Mouse (Mus musculus): ENCODE measurements around the gene Zc3h12d.

The Zc3h12d gene

DNA sequence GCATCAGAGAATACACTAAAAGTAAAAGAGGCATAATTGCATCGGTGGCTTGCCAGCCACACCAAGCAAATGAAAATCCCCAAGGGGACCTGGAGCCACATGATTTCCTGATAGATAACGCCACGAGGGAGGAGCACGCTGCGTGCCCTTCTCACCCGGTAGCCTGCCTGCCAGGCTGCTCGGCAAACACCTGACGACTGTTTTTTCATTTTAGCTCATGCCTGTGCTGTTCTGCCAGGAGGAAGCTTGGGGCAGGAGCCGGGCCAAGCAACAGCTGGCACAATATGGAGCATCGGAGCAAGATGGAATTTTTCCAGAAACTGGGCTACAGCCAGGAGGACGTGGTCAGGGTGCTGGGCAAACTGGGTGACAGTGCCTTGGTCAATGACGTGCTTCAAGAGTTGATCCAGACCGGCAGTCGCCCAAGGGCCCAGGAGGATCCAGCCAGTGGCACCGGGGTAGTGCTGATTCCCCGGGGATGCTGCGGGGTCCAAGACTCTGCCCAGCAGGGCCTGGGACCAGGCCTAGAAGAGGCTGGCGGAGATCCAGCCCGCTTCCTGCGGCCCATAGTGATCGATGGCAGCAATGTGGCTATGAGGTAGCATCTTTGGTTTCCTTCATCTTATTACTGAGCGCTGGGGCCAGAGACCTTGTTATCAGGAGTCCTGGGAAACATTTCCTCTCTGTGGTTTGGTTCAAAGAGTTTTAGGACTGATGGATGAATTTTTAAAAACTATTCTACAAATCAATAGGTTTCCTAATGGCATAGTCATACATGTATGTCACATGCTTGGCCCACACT is 7.5 kb downstream of the Zc3h12d start:
- DNase-seq (ENCODE audit: low spot score): peak; percentile 74

DNA sequence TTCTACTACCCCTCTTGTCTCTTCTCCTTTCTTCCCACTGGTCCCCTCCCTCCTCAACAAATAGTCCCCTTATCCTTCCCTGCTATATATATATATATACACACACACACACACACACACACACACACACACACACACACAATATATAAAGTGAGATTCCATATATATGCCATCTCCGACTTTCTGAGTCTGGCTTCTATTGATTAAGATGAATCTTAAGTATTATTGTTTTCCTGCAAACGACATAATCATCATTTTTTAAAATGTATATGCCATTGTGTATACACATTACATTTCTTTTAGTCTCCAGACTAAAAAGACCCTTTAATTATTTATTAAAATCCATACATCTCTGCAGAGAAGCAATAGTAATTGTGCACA is 8.1 kb downstream of the Zc3h12d start:
- DNase-seq (ENCODE audit: low spot score): no peak

DNA sequence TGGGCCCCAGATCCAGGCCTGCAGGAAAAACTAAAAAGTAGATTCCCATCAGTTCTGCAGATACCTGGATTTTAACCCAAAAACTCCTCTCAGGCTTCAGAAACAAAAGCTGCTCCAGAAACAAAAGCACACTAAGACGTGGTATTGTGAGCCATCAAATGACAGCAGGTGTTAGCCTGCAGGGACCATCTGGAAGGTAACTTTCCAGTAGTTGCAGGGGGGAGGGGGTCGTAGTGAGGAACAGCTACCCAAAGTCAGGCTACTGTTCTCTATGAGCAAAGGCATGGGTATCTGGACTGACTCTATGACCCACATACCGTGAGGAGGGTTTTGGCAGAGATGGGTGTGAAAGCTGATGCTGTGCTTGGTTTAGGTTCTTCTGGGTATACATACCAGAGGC is 8.5 kb downstream of the Zc3h12d start:
- DNase-seq (ENCODE audit: low spot score): no peak

DNA sequence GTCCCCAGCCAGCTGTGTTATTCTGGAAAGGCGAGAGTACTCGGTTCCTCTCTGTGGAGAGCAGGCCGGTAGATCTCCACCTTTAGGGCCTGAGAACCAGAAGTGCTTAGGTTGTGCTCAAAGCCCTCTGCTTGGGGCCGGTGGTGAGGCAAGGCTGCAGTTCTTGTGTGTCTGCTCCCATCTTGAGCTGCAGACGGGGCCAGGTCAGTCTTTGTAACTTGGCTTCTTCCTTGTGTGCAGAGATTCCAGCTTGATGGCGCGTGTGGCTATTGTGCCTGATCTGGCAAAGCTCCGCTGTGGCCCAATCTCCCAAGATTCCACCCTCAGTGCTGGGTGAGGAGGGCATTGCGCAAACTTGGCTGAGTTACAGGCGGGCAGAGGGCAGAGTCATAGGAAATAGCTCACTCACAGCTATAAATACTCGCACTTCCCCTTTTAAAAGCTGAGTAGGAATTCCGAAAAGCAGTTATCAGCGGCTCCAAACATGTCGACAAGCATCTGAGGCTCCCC is 9.4 kb downstream of the Zc3h12d start:
- DNase-seq (ENCODE audit: low spot score): no peak

DNA sequence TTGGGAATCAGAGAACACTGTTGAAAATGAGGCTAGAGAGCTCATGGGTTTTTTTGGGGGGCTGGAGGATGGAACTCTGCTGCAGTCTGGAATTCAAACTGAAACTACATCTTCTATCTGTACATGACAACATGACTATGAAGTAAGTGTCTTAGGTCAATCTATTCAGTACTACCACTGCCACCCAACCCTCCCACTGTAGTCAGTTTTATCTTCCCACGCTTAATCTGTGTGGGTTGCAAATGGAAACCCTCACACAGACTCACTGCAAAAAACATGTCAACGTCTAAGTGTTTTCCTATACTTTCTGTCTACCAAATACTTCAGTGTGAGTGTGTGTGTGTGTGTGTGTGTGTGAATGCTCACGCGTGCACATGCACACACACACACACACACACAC is 10.9 kb downstream of the Zc3h12d start:
- no peak for DNase-seq (ENCODE audit: low spot score)

DNA sequence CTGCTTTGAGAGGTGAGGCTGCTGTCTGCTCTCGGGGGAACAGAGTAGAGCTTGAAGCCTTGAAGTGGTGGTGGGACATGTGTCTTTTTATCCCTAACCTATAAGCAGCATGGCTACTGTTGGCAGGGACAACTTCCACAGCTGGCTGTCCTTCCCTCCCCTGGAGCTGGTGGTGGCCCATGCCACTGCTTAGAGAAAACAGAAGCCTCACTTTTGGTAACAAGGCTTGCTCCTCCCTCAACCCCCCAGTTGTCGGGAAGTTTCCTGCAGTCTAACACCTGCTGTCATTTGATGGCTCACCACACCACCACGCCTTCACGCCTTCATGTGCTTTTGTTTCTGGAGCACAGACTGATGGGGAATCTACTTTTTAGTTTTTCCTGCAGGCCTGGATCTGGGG is 11.9 kb downstream of the Zc3h12d start:
- no peak for DNase-seq (ENCODE audit: low spot score)

DNA sequence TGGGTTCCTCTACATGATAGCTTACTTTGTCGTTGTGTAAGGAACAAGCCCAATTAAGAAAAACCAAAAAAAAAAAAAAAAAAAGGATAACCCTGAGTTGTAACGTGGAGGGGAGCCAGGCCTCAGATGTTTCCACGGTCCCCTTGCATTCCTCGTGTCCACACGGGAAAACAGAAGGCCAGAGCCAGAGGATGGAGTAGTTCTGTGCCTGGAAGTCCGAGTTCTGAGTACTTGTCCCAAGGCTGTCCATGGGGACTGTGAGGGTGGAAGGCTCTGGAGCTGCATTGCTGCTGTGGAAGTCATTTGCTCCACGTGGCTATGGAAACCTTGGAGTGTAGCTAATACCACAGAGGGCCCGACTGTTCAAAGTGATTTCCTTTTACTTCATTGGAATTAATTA is 12.9 kb downstream of the Zc3h12d start:
- DNase-seq (ENCODE audit: low spot score): no peak

DNA sequence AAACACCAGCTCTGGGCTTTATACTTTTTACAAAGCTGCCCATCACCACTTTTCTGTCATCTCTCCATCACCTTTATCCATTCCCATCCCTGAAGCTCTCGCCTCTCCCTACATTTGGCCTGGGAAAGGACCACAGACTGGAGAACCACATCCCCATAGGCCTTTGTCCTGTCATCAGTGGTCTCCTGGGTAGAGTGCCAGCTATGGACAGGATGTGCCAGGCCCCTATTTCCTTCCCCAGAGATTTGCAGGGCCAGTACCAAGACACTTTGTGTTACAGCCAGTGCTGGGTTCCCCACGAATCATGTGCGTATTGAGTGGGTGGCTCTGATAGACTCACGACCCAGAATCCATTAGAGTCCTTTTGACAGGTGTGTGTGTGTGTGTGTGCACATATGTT is 13.7 kb downstream of the Zc3h12d start:
- DNase-seq (ENCODE audit: low spot score): no peak

DNA sequence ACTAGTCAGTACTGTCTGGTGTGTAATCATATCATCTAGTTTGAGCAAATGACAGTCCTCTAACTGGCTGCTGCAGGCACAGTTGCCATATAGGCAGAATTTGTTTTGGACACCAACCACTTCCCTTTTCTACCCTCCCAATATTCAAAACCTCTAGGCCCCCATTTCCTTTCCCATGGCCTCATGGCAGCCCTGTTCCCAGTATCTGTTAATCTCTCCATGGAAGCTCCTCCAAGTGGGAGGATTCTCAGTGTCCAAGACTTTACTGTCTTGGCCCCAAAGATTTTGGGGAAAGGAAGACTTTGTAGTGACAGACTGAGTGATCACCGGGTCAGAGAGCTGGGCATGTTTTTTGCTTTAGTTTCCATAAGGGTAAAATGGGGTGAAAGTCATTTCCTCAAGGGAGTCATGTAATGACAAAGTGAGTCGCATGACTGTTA is 14.9 kb downstream of the Zc3h12d start:
- no peak for DNase-seq (ENCODE audit: low spot score)

DNA sequence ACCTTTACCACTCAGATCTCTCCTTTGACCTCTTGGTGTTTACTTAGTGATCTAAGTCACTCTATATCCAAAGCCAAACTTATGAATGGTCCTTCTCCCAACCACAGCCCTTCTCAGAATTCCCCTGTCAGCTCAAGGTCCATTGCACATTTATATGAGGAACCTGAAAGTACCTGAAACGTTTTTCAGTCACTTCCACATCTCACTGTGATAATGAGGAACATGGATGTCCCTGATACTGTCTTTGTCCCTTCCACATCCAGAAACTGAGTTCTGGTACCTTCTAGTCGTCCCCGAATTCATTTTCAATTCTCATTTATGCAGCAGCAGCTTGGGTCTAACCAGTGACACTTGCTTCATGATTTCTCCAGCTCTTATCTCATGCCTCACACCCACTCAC is 19.6 kb downstream of the Zc3h12d start:
- DNase-seq (ENCODE audit: low spot score): no peak

DNA sequence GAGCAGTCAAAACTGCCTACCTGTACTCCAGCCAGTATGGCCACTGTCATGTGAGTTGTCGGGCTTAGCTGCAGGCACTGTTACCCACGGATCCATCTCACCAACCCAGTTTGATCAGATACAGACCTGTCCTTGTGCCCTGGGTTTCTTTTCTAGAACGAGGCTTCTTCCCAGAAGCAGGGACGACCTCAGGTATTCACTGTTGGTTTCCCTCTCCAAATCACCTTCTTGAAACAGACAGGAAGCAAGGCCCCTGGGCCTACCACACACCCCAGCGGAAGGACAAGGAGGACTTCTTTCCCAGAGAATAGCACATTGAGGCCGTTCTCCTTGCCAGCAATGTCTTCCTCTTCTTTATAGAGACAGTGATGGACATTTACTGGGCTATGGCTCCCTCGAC is 28.2 kb downstream of the Zc3h12d start:
- no peak for DNase-seq (ENCODE audit: low spot score)

DNA sequence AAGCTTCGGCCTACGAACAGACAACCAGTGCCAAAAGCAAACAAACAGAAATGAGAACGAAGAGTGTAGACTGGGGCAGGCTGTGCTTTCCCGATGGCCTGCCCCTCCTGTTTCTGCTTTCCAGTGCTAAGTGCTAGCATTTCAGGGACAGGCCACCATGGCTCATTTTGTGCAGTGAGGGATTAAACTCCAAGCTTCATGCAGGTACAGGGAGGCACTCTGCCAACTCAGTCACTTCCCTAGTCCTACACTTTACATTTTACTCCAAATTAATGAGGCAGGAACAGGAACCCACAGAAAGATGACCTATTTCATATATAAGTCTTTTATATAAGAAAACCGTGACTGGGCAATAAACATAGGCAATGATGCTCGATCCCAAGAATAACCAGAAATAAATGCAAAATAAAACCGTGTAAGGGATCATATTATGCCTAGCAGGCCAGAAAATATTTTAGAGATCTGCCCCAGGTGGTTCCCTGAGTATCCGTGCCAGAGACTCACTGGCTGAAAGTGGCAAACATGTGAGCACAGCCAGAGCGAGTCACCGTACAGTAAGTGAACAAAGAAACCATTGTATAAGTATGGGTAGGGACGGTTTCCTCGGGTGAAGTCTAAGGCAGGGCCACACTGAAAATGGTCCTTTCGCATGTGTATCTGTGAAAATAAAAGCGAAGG is 29.1 kb downstream of the Zc3h12d start:
- DNase-seq (ENCODE audit: low spot score): no peak

DNA sequence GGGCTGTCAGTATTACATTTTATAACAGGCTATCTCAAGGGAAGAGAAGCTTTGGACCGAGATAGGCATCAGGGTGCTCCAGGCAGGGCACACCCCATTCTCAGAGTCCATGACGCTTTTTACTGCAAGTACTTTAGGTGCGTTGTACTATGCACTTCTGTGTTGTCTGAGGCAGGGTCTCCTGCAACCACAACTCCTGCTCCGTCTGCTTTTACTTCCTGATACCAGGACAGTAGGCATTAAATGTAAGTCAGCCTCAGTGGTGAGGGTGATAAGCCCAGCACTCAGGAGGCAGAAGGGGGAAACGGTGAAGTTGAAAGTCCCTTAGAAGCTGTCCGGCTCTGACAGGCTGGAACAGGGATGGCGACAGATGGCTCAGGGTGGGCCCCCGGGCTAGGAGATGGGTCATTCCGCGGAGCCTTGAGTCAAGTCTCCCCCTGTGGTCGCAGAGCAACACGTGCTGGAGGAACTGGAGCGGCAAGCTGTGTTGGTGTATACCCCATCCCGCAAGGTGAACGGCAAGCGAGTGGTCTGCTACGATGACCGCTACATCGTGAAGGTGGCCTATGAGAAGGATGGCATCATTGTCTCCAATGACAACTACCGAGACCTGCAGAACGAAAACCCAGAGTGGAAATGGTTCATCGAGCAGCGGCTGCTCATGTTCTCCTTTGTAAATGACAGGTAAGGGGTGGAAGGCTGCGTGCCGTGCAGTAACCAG is 29.8 kb downstream of the Zc3h12d start:
- DNase-seq (ENCODE audit: low spot score): no peak

DNA sequence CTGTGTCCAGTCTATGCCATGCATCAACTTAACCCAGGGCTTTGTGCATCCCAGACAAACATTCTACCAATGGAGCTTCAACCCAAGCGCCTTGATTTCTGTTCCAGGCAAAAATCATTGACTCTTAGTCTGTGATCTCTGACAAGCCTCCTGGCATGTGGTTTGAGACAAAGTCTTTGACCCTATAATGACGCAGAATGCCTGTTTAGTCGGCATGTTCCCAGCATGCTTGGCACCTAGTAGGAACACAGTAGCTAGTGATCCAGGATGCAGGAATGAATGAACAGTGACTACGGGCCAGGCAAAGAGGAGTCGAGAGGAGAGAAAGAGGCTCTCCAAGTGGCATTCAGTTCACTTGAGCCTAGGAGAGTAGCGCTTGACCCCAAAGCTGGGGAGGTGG is 31.1 kb downstream of the Zc3h12d start:
- no peak for DNase-seq (ENCODE audit: low spot score)

DNA sequence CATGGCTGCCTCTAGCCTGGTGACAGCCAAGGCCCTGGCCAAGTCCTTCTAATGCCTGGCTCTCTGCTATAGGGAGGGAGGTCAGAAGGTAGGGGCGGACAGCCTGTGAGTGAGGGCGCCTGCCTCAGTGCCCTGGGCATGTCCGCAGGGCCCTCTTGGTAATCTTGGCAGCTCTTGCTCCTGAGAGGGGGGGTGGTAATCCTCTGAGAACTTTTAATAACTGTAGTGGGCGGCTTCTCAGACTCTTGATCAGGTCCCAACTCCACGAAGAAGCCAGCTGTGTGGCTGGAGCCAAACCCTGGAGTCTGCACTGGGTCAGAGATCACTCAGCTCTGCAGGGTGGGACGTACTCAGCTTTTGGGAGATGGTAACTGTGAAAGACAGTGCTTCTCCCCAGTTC is 31.9 kb downstream of the Zc3h12d start:
- no peak for DNase-seq (ENCODE audit: low spot score)

DNA sequence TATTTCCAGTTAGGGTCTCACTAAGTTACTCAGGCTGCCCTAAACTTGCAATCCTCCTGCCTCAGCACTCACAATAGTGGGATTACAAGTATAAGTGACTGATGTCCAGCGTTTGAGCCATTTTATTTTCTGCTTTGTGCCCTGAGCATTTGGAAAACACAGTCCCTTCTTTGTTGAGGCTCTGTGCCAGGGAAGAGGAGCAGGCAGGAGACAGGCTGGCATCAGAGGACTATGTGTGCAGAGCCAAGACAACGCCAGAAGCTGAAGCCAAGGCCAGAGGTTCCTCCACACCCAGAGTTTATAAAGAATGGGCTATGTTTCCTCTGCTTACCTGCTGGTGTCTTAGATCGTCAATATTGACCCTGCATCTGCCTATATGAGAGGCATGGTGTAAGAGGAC is 32.5 kb downstream of the Zc3h12d start:
- DNase-seq (ENCODE audit: low spot score): no peak

DNA sequence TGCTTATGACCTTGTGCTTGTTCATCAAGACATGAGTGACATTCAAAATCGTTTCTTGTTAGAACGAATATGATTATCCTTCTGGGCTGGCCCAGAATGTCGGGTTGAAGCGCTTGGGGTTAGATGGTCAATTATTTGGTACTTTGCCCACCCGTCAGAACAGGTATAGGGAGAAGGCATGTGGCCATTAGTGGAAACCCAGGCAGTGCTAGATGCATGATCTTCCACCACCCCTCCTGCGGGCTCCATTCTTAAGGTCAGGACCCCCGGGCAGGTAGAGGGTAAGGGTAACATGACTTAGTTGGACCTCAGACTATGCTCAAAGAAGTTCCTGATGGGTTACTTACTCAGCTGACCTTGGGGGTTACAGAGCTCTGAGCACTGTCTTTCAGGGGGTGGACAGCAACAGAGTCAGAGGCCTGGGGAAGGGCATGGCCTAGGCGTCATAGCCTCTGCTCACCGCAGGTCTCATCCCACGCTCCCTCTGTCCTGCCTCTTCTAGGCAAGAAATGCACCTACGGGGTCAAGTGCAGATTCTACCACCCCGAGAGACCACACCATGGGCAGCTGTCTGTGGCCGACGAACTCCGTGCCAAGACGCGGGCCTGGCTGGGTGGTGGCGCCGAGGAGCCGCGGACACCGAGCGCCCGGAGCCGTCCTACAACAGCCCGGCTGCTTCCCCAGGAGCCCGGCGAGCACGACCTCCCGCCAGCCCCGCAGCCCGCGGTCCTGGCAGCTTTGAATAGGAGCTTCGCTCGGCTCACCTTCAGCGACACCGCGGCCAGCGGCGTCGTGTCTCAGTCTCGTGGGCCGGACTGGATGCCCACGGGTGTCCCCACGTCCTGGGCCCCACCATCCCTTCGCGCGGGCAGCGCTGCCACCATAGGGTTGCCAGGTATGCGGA is 34.7 kb downstream of the Zc3h12d start:
- no peak for DNase-seq (ENCODE audit: low spot score)

DNA sequence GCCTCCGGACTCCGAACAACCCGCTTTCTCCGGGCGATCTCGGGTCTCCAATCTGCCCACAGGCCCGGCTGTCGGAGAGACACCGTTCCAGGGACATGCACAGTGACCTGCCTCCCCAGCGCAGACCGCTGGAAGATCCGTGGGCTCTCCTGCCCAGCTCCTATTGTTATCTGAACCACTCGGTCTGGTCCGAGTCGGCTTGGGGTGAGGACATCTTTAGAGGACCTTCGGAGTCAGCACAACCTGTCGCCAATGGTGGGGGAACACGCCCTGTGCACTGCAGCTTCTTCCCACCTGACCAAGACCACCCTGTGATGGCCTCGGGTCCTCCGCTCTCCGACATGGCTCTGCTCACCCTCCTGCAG is 35.4 kb downstream of the Zc3h12d start:
- no peak for DNase-seq (ENCODE audit: low spot score)

DNA sequence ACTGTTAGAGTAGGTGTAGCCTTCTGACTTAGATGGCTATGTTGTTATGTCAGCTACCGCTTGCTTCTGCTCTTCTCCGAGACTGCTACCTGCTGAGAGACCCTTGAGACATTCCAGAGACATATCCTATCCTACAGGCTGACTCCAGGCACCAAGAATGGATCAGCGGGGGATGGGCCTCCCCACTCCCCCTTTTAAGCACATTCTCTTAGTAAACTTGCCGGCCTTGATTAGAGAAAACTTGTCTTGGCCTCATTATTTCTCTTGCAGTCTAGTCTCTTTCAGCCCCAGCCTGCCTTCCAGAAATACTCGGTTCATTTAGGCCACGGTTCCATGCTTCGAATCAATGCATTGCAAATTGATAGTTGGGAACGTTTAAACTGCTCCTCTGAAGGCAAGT is 37.5 kb downstream of the Zc3h12d start:
- no peak for DNase-seq (ENCODE audit: low spot score)

DNA sequence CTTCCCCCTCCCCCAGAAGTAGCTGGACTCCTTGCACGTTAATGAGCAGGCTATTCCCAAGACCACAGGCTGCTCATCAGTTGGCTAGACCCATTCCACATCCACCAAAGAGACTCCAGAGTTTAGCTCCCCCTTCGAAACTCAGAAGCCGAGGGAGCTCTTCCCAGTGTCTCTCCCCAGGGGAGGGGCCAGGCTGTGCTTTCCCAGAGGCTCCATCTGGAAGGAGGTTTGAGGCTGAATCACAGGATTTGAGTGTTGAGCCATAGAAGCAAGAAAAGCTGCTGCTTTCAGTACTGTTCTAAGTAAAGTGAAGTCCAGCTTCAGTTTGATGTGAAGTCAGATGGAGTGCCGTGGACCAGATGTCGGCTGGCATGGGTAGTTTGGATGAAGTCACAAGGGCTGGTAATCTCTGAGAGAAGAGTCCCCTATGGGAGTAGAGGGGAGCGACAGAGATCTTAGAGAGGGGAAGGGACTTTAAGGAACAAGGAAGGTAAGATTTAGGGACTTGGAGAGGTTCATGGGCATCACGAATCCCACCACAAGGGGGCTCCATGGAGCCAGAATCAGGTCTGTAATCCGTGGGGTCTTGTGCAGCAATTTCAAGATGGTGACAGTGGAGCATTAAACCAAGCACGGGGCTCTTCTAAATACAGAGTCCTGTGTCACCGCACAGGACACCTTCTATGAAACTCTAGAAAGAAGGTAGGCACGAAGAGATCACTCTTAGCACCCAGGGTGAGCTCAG is 38.5 kb downstream of the Zc3h12d start:
- DNase-seq (ENCODE audit: low spot score): peak; percentile 35

DNA sequence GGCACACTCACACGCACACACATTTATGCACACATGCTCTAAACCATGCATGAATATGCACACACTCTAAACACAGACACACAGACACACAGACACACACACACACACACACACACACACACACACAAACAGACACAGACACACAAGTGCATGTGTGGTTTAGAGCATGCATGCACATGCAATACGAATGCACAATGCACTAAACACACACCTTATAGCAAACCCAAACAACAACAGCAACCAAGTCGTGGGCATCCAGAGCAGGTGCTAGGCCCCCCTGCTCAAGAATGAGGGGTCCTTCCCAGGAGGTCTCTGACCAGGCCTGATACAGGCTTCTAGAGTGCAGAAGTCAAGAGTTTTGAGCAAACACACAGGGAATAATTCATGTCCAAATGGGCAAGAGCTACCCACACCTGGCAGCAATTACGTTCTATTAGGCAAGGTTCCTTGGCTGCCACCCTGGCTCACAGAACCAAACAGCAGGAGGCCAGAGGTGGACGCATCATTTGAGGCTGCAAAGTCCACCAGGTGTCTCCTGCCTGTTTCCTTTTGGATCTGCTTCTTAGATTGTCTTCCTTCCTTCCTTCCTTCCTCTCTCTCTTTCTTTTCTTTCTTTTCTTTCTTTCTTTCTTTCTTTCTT is 39.2 kb downstream of the Zc3h12d start:
- DNase-seq (ENCODE audit: low spot score): no peak
